Mouse (Mus musculus) embryonic facial prominence, embryonic 11.5 days (tissue): ENCODE data around the gene Nde1. TPM values are rescaled to one million over a fixed set of nuclear protein-coding genes. Genes with fewer than 3 reads are reported as not detected.

ENCODE experiments used
- ATAC-seq: fragments of 200-750 bp; cut with Nextera tagmentation; replicated peaks from 2 replicates; pipeline ENCODE4 v1.8.0; 2017; ENCODE audit warnings: low read depth; ENCODE audit not compliant: insufficient number of reproducible peaks, low FRiP score, low TSS enrichment
- DNase-seq: peaks from one replicate; pipeline ENCODE4 v3.0.0-alpha.2; 2015; ENCODE audit warnings: low spot score
- H3K27ac ChIP-seq: fragments of 300-500 bp; sonication (generic); replicated peaks from 2 replicates; pipeline ENCODE4 v1.5.1; 2014; ENCODE audit warnings: mild to moderate bottlenecking, low read depth, low read length, control low read depth
- H3K27me3 ChIP-seq: fragments of 300-500 bp; sonication (generic); 2 replicates; pipeline ENCODE4 v1.6.1; 2014; ENCODE audit warnings: mild to moderate bottlenecking, low read length, moderate library complexity, mixed read lengths; ENCODE audit not compliant: control insufficient read depth, insufficient read depth
- H3K36me3 ChIP-seq: fragments of 300-500 bp; sonication (generic); replicated peaks from 2 replicates; pipeline ENCODE4 v1.6.1; 2014; ENCODE audit warnings: low read depth, mild to moderate bottlenecking, low read length, moderate library complexity, mixed read lengths; ENCODE audit not compliant: control insufficient read depth, insufficient read depth
- H3K4me1 ChIP-seq: fragments of 300-500 bp; sonication (generic); 2 replicates; pipeline ENCODE4 v1.6.1; 2014; ENCODE audit warnings: low read length, mixed read lengths; ENCODE audit not compliant: control insufficient read depth, insufficient read depth
- H3K4me2 ChIP-seq: fragments of 300-500 bp; sonication (generic); 2 replicates; pipeline ENCODE4 v1.6.1; 2014; ENCODE audit warnings: low read depth, mild to moderate bottlenecking, control low read depth, low read length, moderate library complexity
- H3K4me3 ChIP-seq: fragments of 300-500 bp; sonication (generic); 2 replicates; pipeline ENCODE4 v1.5.1; 2014; ENCODE audit warnings: low read depth, low read length, control low read depth
- H3K9ac ChIP-seq: fragments of 300-500 bp; sonication (generic); replicated peaks from 2 replicates; pipeline ENCODE4 v1.6.1; 2014; ENCODE audit warnings: mild to moderate bottlenecking, control low read depth, low read length
- H3K9me3 ChIP-seq: fragments of 300-500 bp; sonication (generic); replicated peaks from 2 replicates; pipeline ENCODE4 v1.6.1; 2016; ENCODE audit warnings: mild to moderate bottlenecking, low read length, inconsistent platforms, mixed read lengths; ENCODE audit not compliant: control insufficient read depth
- WGBS: fragments of 180-500 bp; shearing (Covaris S2); extraction: QIAGEN DNeasy Blood & Tissue Kit; methylation state at CpG from one replicate; pipeline ENCODE4 v1.1.7; 2014; 5-methylcytosine and 5-hydroxymethylcytosine counted together
- polyA plus RNA-seq: library from polyadenylated mRNA; unstranded; fragments of >200 nt; fragmentation: Nextera tagmentation; extraction: Ambion mirVana; gene quantifications from 2 replicates; pipeline ENCODE4 v1.2.1, GENCODE M21; 2014

The Nde1 gene
- polyA plus RNA-seq, 1 experiment from 2014 or later: 168 TPM

DNA sequence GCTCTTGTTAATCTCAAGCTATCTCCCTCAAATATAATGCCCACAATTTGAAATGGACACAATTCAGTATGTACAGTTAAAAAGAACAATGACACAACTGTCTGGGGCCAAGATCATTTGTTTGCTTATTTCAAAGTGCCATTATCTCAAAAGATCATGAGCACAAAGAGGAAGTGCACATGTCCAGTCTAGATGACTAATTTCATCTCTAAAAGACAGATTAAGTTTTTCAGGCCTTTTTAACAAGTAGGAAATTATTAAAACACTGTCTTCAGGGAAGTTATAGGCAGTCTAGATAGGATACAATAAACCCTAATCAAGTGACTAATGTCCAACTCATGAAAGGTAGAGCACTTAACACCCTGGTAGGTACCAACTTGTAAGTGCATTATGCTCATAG, 34.1 kb upstream of the Nde1 start:
- ATAC-seq (no peak), DNase-seq (no peak)
- H3K27ac ChIP-seq: no peak overlapping the region
- H3K9ac ChIP-seq: no peak overlapping the region
- H3K27me3 ChIP-seq: no peaks in the 10 kb centered on the region
- no peak overlapping the region for H3K4me2 ChIP-seq
- no peak overlapping the region for H3K4me3 ChIP-seq
- no peaks in the 10 kb centered on the region for H3K9me3 ChIP-seq
- H3K36me3 ChIP-seq: peaks cover 15% of the 10 kb centered on the region
- H3K4me1 ChIP-seq: no peaks in the 10 kb centered on the region

DNA sequence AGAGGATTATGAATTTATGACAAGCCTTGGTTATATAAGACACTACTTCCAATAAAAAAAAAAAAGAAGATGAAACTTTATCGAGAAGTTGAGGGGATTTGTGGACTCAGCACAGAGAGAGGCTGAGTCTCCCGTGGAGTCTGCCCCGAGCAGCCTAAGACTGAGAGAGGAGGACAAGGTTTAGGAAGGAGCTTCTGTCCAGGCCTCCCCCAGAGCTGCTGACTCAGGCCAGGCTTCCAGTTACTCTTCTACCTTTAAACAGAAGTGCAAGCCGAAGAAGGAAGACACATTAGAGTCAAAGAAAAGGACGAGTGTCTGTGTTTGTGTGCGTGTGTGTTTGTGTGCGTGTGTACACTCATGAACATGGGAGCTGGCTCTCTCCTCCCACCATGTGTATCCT, 32.3 kb upstream of the Nde1 start:
- Histone ChIP-seq H3K27ac (no peak overlapping the region), H3K36me3 (peaks cover 5% of the 10 kb centered on the region), H3K4me2 (no peak overlapping the region), H3K4me1 (no peaks in the 10 kb centered on the region), H3K9me3 (no peaks in the 10 kb centered on the region), H3K9ac (no peak overlapping the region), H3K27me3 (no peaks in the 10 kb centered on the region), H3K4me3 (no peak overlapping the region)
- 90% methylated on average over 7 of the region's 7 CpGs for WGBS
- DNase-seq: no peak
- no peak for ATAC-seq

DNA sequence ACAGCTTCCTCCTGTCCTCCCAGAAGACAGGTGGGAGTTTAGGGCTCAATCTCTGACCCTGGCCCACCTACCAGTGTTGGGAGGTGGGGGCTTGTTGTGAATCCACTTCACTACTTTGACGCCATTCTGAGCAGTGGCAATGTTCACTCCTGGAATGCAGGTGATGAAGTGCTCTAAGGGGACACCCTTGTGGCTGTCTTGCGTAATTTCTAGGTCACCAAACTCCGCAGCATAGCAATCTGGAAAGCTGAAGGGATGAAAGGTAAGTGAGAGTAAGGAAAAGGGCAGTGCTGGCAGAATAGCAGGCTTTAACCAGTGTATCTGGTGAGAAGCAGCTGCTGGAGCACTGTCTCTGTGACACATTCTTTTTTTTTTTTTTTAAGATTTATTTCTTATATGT, 31.7 kb upstream of the Nde1 start:
- ATAC-seq: no peak
- peaks cover 5% of the 10 kb centered on the region for H3K36me3 ChIP-seq

DNA sequence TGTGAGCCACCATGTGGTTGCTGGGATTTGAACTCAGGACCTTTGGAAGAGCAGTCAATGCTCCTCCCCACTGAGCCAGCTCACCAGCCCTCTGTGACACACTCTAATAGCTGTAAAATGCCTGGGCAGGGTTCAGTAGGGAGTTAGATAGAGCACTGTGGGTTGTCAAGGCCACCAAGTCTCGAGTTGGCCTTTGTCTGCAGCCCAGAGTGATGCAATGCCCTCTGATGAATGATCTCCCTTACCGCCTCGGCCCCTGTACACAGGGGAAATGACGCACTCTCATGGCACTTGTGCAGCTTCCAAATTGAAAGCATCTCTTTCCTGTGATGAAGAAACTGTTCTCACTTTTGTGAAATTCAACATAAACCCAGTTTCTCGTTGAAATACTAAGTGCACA, 31.2 kb upstream of the Nde1 start:
- H3K27ac ChIP-seq: no peak overlapping the region
- H3K27me3 ChIP-seq: no peaks in the 10 kb centered on the region
- H3K4me1 ChIP-seq: no peaks in the 10 kb centered on the region
- H3K36me3 ChIP-seq: peaks cover 5% of the 10 kb centered on the region
- H3K4me2 ChIP-seq: no peak overlapping the region
- no peaks in the 10 kb centered on the region for H3K9me3 ChIP-seq
- no peak for ATAC-seq
- no peak overlapping the region for H3K9ac ChIP-seq
- H3K4me3 ChIP-seq: no peak overlapping the region
- DNase-seq: no peak
- 88% methylated on average over 5 of the region's 5 CpGs for WGBS

More for the DNA sequence above, 31.7 kb upstream of the Nde1 start:
- Histone ChIP-seq H3K4me2 (no peak overlapping the region), H3K4me3 (no peak overlapping the region), H3K9me3 (no peaks in the 10 kb centered on the region), H3K27ac (no peak overlapping the region), H3K9ac (no peak overlapping the region), H3K4me1 (no peaks in the 10 kb centered on the region), H3K27me3 (no peaks in the 10 kb centered on the region)
- no peak for DNase-seq
- 86% methylated on average over 3 of the region's 3 CpGs for WGBS

DNA sequence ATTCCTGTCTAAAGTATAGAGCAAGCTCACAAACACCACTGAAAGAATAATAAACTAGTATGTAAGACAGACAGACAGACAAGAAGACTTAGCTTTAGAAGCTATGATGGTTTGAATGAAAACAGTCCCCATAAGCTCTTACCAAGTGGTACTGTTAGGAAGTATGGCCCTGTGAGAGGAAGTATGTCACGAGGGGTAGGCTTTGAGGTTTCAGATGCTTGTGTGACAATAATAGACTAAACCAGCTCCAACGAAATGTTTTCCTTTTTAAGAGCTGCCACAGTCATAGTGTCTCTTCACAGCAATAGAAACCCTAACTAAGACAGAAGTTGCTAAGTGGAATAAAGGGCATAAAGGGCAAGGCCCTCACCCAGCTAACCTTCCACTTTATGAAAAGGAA, 28.1 kb upstream of the Nde1 start:
- Histone ChIP-seq H3K36me3 (peaks cover 5% of the 10 kb centered on the region), H3K9me3 (no peaks in the 10 kb centered on the region), H3K27ac (no peak overlapping the region), H3K4me1 (no peaks in the 10 kb centered on the region), H3K9ac (no peak overlapping the region), H3K27me3 (no peaks in the 10 kb centered on the region), H3K4me2 (no peak overlapping the region), H3K4me3 (no peak overlapping the region)
- DNase-seq (no peak), ATAC-seq (no peak)
- 82% methylated on average over 2 of the region's 2 CpGs for WGBS

DNA sequence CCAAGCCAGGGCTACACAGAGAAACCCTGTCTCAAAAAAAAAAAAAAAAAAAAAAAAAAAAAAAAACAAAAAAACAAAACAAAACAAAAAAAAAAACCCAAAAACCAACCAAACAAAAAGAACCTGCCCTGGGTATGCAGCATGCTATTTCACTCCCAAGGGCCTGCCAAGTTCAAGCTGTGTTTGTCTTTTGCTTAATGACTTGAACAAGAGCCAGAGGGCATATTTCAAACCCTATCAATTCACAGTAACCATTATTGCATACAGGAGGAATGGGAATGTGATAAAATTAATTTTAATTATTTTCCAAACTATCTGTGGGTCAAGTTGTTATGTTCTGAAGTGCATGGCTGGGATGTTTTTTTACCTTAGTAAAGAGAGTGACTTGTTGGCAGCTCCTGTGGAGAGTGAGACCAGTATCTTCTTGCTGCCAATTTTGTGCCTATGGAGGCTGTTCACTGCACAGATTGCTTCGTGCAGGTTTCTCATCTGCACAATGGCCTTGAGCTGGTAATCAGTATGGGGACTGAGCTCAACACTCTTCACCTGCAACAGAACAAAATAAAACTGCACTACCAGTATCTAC, 25.0 kb upstream of the Nde1 start:
- ATAC-seq: no peak
- H3K27me3 ChIP-seq: no peaks in the 10 kb centered on the region
- H3K4me1 ChIP-seq: no peaks in the 10 kb centered on the region
- H3K4me3 ChIP-seq: no peak overlapping the region
- H3K27ac ChIP-seq: no peak overlapping the region
- DNase-seq: no peak
- peaks cover 6% of the 10 kb centered on the region for H3K36me3 ChIP-seq
- H3K9me3 ChIP-seq: no peaks in the 10 kb centered on the region
- no peak overlapping the region for H3K4me2 ChIP-seq
- H3K9ac ChIP-seq: no peak overlapping the region
- 96% methylated on average over 1 of the region's 1 CpGs for WGBS

DNA sequence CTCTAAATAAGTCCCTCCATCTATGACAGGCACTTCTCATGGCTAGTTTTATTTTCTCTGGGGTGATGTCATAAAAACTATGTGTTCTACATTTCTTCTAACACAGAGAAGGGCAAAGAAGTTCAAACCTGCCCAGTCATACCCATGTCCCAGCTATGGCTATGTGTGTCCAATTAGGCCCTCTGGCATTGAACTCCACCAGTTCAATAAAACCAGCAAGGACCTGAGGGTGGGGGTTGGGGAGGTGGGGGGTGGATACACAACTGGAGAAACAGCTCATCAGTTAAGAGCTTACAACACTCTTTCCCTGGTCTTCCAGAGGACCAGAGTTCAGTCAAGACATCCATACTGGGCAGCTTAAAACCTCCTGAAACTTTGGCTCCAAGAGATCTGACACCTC, 24.0 kb upstream of the Nde1 start:
- ATAC-seq (no peak), DNase-seq (no peak)
- H3K27ac ChIP-seq: no peak overlapping the region
- H3K27me3 ChIP-seq: no peaks in the 10 kb centered on the region
- H3K9me3 ChIP-seq: no peaks in the 10 kb centered on the region
- H3K9ac ChIP-seq: no peak overlapping the region
- no peaks in the 10 kb centered on the region for H3K4me1 ChIP-seq
- no peak overlapping the region for H3K4me2 ChIP-seq
- no peak overlapping the region for H3K4me3 ChIP-seq
- peaks cover 6% of the 10 kb centered on the region for H3K36me3 ChIP-seq

DNA sequence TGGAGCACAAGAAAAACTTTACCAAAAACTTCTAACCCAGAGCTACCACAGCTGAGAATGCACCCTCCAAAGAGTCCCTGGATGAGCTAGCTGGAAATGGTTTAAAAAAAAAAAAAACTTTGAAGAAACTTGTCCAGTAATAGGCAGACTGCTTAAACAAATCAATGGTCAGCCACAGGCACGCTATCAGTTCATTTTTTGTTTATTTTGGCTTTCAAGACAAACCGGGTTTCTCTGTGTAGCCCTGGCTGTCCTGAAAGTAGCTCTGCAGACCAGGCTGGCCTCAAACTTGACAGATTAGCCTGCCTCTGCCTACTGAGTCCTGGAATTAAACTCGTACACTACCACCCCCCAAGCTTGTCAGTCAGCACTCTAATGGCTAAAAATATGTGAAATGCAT, 19.8 kb upstream of the Nde1 start:
- Histone ChIP-seq H3K4me2 (no peak overlapping the region), H3K4me3 (no peak overlapping the region), H3K4me1 (no peaks in the 10 kb centered on the region), H3K27me3 (no peaks in the 10 kb centered on the region), H3K9ac (no peak overlapping the region), H3K9me3 (no peaks in the 10 kb centered on the region), H3K36me3 (peaks cover 8% of the 10 kb centered on the region), H3K27ac (no peak overlapping the region)
- ATAC-seq (no peak), DNase-seq (no peak)
- WGBS: 82% methylated on average over 3 of the region's 3 CpGs
